Mouse (Mus musculus): ENCODE data around the gene Tmcc3.

- TF ChIP-seq POLR2A (IDR thresholded peaks at IDR 0.05; ENCODE audit: insufficient read depth, low read length), result no peak
- TF ChIP-seq CTCF (IDR thresholded peaks at IDR 0.05; ENCODE audit: low read depth, low read length), result no peak
Measured at GRCm38 (mm10) chr10:94450781-94451180, 139.0 kb downstream of the Tmcc3 start.

All from ES-Bruce4 (cell line).